Mouse (Mus musculus) thymus, postnatal 4 days (tissue): ENCODE data around the gene Cd24a.

Experiments
- DNase-seq: peaks from one replicate; pipeline ENCODE4 v3.0.0; 2021

Gene Cd24a

GRCm38 (mm10) chr10:43630634-43631033 lies 52.5 kb downstream of the Cd24a start:
- no peak for DNase-seq

GRCm38 (mm10) chr10:43631049-43631448 lies 53.0 kb downstream of the Cd24a start:
- no peak for DNase-seq

GRCm38 (mm10) chr10:43631639-43632354 lies 53.7 kb downstream of the Cd24a start:
- no peak for DNase-seq

- DNase-seq = no peak
Measured at GRCm38 (mm10) chr10:43633117-43633516, 55.0 kb downstream of the Cd24a start.
